Mouse (Mus musculus): Measurements from ENCODE around the gene Catsper3.

DNA sequence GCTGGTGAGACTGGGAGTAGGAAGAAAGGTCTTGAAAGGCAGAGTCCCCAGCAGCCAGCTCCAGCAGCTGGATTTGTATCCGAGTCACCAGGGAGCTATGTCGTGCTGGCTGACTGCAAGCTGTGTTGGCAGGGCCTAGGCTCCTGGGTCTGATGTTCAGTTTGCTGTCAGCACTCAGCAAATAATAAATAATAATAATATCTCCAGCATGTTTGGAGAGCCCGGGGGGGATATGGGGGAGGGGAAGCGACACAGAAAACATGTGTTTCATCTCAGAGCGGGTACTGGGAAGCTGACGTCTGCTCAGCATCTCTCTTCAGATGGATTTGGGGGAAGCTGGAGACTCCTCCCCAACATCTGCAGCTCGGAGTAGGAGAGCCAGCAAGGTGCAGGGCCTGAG is 71.4 kb downstream of the Catsper3 start:
- TF ChIP-seq POLR2A (IDR thresholded peaks at IDR 0.05; ENCODE audit: low read depth, low read length), result no peak
- TF ChIP-seq CTCF (IDR thresholded peaks at IDR 0.05; ENCODE audit: borderline replicate concordance, insufficient read depth, low read length), result no peak
